Mouse (Mus musculus): ENCODE results near the gene C2cd2.
"Not testable (repeated sequence)": the region's sequence is repeated elsewhere in the genome, so short reads cannot be mapped to it uniquely, and the experiment has no call there.

C2cd2 gene

DNA sequence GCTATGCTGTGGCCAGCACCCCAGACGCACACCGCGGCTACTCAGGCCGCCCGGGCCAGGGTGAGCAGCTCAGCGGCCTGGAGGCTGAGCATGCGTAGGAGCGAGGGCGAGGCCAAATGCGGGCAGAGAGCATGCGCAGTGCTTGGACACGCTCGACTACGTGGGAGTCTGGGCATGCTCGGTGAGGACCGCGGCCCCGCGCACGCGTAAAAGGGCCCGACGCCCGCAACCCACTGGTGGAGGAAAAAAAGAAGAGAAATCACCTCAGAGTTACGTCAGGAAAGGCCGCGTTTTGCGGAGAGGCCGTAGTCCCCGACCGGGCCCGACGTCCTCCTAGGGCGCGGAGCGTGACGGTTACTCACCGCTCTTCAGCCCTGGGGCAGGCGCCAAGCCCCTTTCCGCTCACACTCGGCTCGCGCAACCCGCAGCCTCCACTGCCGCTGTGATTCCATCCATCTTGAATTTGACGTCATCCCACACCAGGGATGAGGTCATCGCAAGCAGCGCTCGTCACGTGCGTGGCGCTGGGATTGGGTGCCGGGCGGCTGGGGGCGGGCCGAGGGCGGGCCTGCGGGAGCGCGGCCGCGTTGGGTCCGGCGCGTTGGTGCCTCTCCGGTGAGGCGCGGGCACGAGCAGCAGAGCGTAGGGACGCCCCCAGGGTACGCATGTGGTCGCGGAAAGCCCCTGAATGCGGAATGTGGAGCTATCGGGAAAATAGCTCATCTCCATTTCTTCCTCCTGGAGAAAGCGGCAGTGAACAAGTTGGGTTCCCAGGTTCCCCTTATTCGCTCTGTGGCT is at the start of gene C2cd2, which contains the start of gene Zbtb21:
TSS of gene C2cd2 (minus strand) at position 448 of the 798 bp plus-strand sequence.
TSS of gene Zbtb21 (minus strand) at position 472 of the 798 bp plus-strand sequence.
- DNase-seq (ENCODE audit: low read depth, low spot score): peak; percentile 98

DNA sequence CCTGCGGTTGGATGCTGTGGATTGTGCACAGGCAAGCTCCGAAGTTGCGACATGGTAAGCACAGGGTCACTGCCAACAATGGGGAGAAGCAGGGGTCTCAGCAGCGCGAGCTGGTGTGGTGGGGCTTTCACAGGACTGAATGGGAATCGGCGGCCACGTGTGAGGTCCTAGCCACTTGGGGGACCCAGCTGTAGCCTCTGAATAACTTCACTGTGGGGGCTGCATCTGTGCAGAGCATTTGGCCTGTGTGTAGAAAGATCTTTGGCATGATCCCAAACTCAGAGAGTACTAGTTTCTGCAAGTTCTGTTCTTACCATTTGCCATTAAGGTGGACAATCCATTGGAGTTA is 35.0 kb upstream of the C2cd2 start:
- DNase-seq (ENCODE audit: low read depth, low spot score): not testable (repeated sequence)

DNA sequence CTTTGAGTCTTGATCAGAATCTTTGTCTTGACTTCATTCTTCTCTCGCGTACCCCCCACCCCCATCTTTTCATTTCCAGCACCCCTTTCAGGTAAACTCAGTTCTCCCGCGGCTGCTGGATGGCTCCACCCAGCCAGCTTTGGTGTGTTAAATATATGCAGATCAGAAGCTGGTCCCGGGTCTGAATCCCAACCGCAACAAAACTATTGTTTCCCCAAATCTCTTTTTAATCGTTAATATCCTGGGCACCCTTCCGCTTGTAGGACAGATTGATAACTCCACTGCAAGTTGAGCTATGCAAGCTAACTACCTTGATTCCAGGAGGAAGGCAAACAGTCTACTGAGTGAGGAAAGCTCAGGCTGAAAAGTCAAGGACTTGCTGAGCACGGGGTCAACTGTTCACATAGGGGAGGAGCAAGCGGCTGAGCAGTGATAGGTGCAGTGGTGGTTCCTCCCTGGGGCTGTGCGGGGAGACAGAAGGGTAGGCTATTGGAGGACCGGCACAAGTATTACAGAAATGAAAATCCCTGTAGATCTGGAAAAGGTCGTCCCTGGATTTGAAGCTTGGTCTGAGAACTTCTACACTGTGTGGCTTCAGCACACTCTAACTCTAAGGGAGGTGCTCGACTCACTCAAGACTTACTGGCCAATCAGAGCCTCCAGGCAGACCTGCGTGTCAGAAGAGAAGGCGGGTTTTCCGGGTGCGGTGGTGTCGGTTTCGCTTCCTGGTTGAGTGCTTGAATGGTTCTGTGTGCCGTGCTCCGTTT is 34.4 kb upstream of the C2cd2 start, which contains the start of gene B230307C23Rik:
TSS of gene B230307C23Rik (plus strand) at position 700 of the 767 bp plus-strand sequence.
- peak; percentile 88 for DNase-seq (ENCODE audit: low read depth, low spot score)

DNA sequence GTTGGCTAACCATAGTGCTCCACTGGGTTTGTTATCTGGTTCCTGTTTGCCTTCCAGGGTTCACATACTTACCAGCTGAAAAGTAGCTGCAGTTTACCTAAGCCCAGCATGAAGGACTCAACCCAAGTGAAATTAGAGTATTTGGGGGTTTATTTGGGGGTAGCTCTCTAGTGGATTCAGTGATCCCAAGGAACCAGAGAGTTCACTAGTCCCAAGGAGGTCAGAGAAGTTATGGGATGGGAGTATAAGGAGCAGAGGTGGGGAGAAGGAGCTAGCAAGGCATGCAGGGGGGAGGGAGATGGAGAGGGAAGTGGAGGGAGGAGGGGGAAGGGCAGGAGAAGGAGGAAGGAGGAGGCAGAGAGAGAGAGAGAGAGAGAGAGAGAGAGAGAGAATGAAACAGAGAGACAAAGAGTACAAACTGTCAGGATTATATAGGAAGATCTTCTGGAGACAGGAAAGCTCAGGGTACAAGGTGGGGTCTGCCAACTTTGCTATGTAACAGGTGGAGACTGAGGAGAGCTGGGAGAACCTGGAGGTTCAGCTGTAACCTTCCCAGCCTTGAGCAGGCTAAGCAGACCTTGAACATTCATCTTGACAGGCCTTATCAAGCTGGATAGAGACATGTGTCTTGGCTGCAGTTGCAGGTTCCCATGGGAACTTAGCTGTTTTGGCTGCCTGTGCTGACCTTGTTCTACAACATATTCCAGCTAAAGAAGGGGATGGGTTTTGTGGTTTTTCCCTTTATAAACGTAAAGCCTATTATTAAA is 33.6 kb upstream of the C2cd2 start:
- DNase-seq (ENCODE audit: low read depth, low spot score): peak; percentile 23

DNA sequence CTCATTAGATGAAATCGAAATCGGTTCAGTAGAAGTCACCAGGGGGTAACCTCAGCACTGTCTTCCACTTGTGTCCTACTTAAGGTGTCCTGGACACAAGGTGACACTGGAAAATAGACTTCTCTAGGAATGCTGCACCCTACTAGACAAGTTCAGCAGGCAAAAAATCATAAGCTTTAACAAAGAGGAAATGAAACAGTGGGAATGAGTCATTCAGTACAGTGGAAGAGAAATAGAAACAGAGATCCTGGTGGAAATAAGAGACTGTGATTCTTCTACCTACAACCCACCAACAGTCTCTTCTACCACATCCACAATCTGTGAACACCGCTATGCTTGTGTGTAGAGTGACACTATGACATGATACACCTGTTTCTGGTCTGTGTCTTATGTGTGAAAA is 30.1 kb upstream of the C2cd2 start:
- not testable (repeated sequence) for DNase-seq (ENCODE audit: low read depth, low spot score)

DNA sequence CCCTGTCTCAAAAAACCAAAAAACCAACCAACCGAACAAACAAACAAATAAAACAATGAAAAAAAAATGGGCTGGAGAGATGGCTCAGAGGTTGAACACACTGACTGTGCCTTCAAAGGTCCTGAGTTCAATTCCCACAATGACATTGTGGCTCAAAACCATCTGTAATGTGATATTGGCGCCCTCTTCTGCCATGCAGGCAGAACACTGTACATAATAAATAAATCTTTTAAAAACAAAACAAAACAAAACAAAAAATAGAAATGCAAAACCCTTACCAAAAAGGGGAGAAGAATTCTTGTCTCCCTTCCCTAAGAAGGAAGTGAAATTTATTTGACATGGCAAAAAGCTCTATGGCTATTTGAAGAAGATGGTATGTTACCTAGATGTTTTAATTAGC is 29.1 kb upstream of the C2cd2 start:
- peak; percentile 14 for DNase-seq (ENCODE audit: low read depth, low spot score)

DNA sequence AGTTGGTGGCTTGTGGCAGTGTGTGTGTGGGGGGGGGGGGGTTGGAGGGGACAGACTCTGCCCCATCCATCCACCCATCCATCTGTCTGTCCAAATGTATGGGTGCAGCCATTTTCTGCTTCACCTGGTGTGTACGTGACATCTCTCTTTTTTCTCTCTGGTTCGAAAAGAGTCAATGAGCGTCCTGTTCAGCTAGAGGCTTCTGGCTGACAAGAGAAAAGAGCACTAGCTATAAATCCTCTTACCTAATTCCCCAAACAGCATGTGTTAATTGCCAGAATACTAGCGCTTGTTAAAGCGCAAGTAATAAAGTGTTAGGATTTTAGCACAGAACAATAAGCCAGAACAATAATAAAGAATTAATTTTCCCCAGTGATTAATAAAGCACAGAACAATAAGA is 22.2 kb upstream of the C2cd2 start:
- DNase-seq (ENCODE audit: low read depth, low spot score): no peak

DNA sequence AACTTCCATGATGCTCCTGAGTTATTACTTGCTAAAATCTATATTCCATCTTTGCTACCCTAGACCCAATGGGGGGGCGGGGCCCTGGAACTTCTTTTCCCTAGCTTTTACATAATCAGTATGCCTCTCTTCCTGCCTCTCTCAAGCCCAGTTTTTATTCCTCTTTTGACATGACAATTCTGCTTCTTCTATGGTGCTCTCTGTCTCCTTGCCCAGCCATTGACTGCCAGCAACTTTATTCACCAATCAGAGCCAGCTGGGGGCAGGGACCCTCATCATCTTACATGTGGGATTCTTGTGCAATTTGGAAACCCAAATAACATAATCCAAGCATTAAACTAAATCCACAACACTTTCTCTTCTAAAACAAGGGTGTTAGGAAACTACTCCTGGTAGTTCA is 19.0 kb upstream of the C2cd2 start:
- no peak for DNase-seq (ENCODE audit: low read depth, low spot score)

DNA sequence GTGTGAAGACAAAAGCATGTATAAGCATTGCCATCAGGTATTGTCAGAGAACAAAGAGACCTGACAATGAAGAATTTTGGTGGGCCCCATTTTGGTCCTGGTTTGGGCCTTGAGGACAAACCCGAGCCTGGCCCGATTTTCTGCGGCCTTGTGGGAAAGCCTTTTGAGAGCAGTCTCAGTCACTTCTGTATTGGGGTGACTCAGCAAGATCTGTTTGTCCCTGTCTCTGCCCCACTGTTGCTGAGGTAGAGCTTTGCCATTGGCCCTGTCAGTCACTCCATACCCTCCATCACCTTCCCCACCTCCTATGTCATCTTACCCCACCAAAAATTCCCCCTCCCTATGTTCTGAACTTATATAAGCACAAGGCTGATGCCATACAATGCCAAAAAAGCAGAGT is 15.3 kb upstream of the C2cd2 start:
- DNase-seq (ENCODE audit: low read depth, low spot score): no peak

DNA sequence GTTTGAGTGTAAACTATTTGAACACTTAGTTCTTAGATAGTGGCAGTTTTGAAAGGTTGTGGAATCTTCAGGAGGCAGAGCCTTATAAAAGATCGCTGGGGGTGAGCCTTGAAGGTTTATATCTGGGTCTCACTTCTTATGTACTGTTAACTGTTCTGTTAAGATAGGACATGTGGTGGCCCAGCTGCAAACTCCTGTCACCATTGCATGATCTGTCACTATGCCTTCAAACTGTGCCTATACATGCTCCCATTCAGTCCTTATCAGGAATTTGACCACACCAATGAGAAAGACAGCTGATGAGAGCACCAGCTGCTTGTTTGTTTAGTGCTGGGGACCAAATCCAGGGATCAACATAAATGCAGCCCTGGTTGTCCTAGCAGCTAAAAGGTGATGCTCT is 14.9 kb upstream of the C2cd2 start:
- DNase-seq (ENCODE audit: low read depth, low spot score): no peak

DNA sequence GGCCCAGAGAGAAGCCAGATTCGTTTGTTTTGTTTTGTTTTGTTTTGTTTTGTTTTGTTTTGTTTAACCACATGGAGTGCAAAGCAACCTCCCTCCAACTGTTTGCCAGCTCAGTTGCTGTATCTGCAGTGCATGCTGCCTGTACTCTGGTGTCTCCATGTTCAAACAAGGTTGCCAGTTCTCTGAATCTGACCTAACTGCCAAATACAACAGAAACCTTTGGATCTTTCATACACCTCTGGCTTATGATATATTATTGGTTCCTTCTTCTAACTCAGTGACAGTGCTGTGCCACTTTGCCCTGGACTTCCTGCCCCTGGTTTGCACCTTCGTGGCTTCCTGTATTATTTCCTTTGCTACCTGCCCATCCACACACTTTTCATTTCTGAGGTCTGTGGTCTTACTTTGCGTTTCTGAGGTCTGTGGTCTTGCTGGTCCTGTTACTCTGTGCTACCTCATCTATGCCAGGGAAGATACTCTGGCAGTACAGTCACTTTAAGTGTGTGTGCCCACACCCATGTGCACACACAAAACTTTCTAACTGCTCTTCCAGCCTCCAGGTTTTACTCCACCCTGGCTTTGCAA is 1.6 kb upstream of the C2cd2 start:
- no peak for DNase-seq (ENCODE audit: low read depth, low spot score)

DNA sequence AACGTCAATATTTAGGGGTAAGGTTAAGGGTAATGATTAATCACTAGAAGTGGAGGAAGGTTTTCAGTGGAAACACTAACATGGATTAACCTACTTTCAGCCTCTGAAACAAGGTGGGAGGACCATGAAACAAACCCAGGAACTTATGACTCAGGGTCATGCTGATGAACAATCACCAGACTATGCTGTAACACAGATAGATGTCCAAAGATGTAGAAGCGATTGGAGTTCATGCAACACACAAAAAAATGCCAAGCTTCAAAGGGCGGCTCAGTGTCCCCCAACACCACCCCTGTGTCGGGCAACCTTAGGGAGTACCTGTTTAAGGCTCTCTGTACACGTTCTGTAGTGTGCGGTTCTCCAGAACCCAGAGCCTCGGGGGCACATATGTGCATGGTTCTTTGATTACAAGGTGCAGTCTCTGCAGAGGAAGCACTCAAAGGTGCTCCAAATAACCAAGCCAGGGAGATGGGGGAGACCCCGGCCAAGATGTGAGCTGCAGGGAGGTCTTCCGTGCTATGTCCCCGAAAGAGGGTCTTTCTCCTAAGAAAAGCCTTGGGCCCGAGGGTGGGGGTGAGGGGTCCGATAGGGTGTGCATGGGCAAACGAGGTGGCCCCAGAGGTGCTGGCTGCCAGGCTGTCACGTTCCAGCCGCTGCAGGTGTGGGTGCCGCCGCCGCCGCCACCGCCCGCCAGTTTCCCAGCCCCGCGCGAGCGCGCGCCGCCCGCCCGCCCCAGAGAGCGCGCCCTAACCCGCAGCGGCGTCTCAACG is 832 bp downstream of the C2cd2 start:
- no peak for DNase-seq (ENCODE audit: low read depth, low spot score)

DNA sequence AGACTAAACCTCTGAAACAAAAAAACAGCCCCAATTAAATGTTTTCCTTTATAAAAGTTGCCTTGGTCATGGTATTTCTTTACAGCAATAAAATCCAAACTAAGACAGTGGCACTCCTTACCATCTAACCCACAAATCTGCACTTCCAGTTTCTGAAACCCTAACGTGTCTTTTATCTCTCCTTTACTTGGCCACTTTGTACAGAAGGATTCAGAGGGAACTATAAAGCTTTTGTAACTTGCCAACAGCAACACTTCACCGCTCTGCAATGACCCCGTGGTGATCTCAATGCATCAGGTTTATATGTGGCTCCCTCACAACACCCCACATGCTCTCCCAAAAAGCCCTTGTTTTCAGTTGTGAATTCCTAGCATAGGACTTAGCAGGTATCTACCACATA is 2.0 kb downstream of the C2cd2 start:
- DNase-seq (ENCODE audit: low read depth, low spot score): no peak

DNA sequence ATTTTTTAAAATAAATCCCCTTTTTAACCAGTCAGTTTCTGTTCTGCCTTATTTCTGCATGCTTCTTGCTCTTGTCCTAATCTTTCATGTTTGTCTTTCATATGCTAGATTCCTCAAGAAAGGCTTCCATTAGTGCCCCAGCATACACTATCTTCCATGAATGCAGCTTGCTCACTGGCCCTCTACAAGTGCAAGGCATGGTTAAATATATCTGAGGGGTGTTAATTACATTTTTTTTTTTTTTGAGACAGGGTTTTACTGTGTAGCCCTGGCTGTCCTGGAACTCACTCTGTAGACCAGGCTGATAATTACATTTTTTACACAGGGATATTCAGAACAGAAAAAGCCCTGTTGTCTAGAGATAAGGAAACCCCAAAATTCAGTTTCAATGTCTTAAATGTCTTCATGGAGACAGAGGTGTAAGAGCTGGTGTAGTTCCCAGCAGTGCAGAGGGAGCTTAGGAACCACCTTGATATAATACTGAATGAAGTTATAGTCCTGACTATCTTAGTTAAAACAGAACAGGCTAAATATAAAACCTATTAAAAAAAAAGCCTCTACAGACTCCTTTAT is 3.9 kb downstream of the C2cd2 start:
- no peak for DNase-seq (ENCODE audit: low read depth, low spot score)

DNA sequence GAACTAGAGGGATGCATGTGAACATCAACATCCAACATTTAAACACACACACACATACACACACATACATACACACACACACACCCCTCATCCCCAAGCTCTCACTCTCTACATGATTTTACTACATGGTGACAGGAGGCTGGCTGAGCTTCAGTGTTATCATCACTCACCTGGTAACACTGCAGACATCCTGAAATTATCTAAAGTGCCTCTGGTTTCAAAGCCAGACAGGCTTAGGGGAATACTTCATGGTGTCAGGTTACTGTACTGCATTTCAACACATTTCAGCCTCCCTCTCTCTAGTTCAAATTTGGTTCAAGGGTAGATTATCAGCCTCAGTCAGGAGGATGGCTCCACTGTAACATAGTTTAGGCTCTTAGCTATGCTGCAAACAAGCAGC is 4.8 kb downstream of the C2cd2 start:
- DNase-seq (ENCODE audit: low read depth, low spot score): no peak

DNA sequence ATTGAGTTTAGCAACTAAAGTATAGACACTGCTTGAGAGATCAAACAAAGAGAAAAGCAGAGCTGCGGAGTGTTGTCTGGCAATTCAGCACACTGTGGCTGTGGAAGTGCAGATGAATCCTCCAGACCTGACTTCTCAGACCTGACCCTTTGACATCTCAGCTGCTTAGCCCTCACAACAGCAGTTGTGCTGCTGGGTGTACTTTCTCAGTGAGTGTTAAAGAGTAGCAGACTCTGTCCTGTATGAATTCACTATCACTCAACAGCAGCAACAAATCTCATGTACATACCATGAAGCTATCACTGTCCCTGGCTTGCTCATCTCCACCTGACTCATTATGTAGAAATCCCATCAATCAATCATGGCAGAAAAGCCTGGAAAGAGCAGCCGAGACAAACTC is 6.4 kb downstream of the C2cd2 start:
- no peak for DNase-seq (ENCODE audit: low read depth, low spot score)

DNA sequence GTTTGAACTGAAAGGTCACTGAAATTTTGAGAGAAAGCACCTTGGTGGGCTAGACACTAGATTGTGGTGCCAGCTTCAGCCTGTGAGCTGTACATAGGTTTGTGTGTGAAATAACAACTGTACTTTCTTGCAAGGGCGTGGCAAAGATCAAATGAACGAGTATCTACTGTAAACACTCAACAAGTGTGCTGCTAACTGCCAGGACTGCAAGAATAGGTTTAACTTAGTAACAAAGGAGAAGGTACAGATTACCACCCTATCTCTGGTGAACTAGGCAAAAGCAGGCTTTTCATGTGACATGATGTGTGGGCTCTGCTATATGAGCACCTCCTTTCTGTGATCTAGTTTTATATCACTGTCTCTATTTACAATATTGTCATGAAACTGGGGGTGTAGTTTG is 9.1 kb downstream of the C2cd2 start:
- DNase-seq (ENCODE audit: low read depth, low spot score): no peak

DNA sequence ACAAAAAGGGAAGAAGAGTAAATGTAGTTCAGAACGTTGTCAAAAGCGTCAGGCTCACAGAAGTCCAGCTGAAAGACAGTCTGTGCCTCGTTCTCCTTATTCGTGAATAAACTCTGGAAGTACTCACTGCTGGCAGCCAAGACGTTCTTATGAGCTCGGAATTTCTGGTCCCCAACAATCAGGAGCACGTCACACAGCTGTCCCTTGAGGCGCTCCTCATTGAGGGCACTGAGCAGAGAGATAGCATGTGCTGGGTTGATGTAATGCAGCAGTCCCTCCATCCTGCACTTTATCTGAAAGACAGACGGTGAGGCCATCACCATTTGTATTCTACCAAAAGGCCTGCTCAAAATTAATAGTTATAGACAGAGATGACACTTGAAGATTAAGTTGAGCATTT is 9.6 kb downstream of the C2cd2 start:
- DNase-seq (ENCODE audit: low read depth, low spot score): no peak

DNA sequence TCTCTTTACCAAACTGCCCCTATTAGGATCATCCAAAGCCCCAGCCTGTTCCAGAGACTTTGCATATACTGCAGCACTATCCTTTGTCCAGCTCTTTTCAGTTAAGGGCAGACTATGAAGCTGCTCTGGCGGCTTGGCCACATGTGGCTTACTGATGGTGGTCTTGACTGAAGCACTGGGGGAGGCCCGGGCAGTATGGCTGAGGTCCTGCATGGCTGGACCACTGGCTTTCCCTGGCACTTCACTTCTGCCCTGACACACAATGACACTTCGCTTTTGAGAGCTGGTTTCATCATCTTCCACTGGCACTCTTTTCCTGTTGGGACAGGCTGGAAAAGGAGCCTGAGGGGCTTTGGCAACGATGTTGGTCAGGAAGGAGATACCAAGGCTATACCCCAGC is 10.0 kb downstream of the C2cd2 start:
- DNase-seq (ENCODE audit: low read depth, low spot score): no peak

DNA sequence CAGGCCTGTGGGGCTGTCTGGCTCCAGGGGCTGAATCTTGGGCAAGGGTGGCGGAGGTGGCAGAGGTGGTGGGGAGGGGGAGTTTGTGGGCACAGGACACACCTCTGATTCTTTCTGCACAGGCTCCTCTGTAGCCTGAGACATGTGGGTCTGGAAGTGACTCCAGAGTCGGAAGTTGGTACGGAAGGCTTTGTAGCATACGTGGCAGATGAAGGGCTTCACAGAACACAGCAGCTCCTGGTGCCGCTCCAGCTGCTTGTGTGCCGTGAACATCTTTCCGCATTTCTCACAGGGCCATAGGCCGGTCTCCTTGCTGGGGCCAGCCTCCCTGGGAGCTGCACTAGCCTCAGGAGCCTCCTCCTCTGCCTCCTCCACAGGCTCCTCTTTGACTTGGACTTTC is 12.3 kb downstream of the C2cd2 start:
- no peak for DNase-seq (ENCODE audit: low read depth, low spot score)

DNA sequence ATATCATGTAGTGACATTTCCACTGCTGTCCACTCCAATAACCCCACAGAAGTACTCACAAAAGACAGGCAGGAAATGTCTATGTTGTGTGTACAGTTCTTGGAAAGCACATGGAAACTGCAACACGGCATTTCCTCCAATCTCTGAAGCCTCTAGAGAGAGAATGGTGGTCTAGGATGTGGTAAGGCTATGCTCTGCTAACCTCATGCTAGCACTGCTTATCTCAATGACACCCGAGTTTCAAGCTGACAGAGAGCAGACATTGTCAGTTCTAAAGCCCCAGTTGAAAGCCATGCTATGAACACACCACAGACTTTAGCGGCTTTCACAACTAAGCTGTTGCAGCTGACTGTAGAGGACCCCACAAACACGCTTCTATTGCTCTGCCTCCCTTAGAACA is 13.6 kb downstream of the C2cd2 start:
- DNase-seq (ENCODE audit: low read depth, low spot score): no peak

Measured in ES-CJ7 (cell line).